Mouse (Mus musculus): ENCODE results near the gene Crb2. TPM values are rescaled to one million over a fixed set of nuclear protein-coding genes. Genes with fewer than 3 reads are reported as not detected.
A peak's percentile ranks its signal among the peaks of the same experiment; 100 is the strongest.

The Crb2 gene
- total RNA-seq, 2 experiments from 2014 or later, result 1.1 to 1.5 TPM

- intact Hi-C loops (cut with DNase I), result no loop called here
Measured at GRCm38 (mm10) chr2:37765082-37765483, 11.0 kb upstream of the Crb2 start.

GRCm38 (mm10) chr2:37766027-37766761 lies 9.9 kb upstream of the Crb2 start:
- intact Hi-C loops (cut with DNase I), result no loop called here
- DNase-seq, result no peak

More at GRCm38 (mm10) chr2:37765082-37765483, 11.0 kb upstream of the Crb2 start:
- DNase-seq, result no peak

- DNase-seq, result peak; percentile 58 to 77
- intact Hi-C loops (cut with DNase I), result no loop called here
Measured at GRCm38 (mm10) chr2:37767080-37767547, 8.9 kb upstream of the Crb2 start.

- no peak for DNase-seq
- intact Hi-C loops (cut with DNase I), result no loop called here
Measured at GRCm38 (mm10) chr2:37767739-37768138, 8.3 kb upstream of the Crb2 start.

GRCm38 (mm10) chr2:37768903-37769302 lies 7.1 kb upstream of the Crb2 start:
- DNase-seq, result peak in 1 of 2 experiments; percentile 66
- intact Hi-C loops (cut with DNase I), result no loop called here

GRCm38 (mm10) chr2:37769793-37770192 lies 6.3 kb upstream of the Crb2 start:
- intact Hi-C loops (cut with DNase I), result loop anchor here (2.0 to 10.0 kb wide), 5 partner anchors 67 to 375 kb away; partner anchors contain the start of gene Strbp
- DNase-seq, result no peak

GRCm38 (mm10) chr2:37771618-37772285 lies 4.3 kb upstream of the Crb2 start:
- peak; percentile 82 to 87 for DNase-seq
- intact Hi-C loops (cut with DNase I), result loop anchor here (2.0 to 10.0 kb wide), 5 partner anchors 69 to 377 kb away; partner anchors contain the start of gene Strbp

- intact Hi-C loops (cut with DNase I), result loop anchor here (2.0 to 10.0 kb wide), 5 partner anchors 28 to 380 kb away; no protein-coding TSS in a partner anchor
- DNase-seq, result peak in 1 of 2 experiments; percentile 63
Measured at GRCm38 (mm10) chr2:37774571-37774970, 1.5 kb upstream of the Crb2 start.

GRCm38 (mm10) chr2:37776611-37777411 lies 762 bp downstream of the Crb2 start:
- intact Hi-C loops (cut with DNase I), result loop anchor here (10.0 kb wide), 1 partner anchor 382 kb away; no protein-coding TSS in a partner anchor
- no peak for DNase-seq

- intact Hi-C loops (cut with DNase I), result loop anchor here (10.0 kb wide), 1 partner anchor 383 kb away; no protein-coding TSS in a partner anchor
- DNase-seq, result no peak
Measured at GRCm38 (mm10) chr2:37777958-37778720, 2.1 kb downstream of the Crb2 start.

- DNase-seq, result peak; percentile 40 to 56
- intact Hi-C loops (cut with DNase I), result no loop called here
Measured at GRCm38 (mm10) chr2:37780270-37780929, 4.4 kb downstream of the Crb2 start.

- intact Hi-C loops (cut with DNase I), result no loop called here
- no peak for DNase-seq
Measured at GRCm38 (mm10) chr2:37781421-37781820, 5.4 kb downstream of the Crb2 start.

GRCm38 (mm10) chr2:37782002-37782401 lies 6.0 kb downstream of the Crb2 start:
- DNase-seq, result no peak
- intact Hi-C loops (cut with DNase I), result no loop called here

GRCm38 (mm10) chr2:37784473-37784872 lies 8.4 kb downstream of the Crb2 start:
- intact Hi-C loops (cut with DNase I), result no loop called here

GRCm38 (mm10) chr2:37786461-37786860 lies 10.4 kb downstream of the Crb2 start:
- intact Hi-C loops (cut with DNase I), result no loop called here
- no peak for DNase-seq

More at GRCm38 (mm10) chr2:37784473-37784872, 8.4 kb downstream of the Crb2 start:
- no peak for DNase-seq

GRCm38 (mm10) chr2:37788176-37788962 lies 12.3 kb downstream of the Crb2 start:
- intact Hi-C loops (cut with DNase I), result no loop called here
- DNase-seq, result no peak

GRCm38 (mm10) chr2:37789029-37789428 lies 13.0 kb downstream of the Crb2 start:
- DNase-seq, result no peak
- intact Hi-C loops (cut with DNase I), result no loop called here

GRCm38 (mm10) chr2:37789995-37790394 lies 13.9 kb downstream of the Crb2 start:
- intact Hi-C loops (cut with DNase I), result no loop called here

More at GRCm38 (mm10) chr2:37789995-37790394, 13.9 kb downstream of the Crb2 start:
- DNase-seq, result no peak

All from heart, postnatal 14 days (tissue).